Comparison of ENCODE assay signal across 9 mouse cellular contexts in the genomic region with DNA sequence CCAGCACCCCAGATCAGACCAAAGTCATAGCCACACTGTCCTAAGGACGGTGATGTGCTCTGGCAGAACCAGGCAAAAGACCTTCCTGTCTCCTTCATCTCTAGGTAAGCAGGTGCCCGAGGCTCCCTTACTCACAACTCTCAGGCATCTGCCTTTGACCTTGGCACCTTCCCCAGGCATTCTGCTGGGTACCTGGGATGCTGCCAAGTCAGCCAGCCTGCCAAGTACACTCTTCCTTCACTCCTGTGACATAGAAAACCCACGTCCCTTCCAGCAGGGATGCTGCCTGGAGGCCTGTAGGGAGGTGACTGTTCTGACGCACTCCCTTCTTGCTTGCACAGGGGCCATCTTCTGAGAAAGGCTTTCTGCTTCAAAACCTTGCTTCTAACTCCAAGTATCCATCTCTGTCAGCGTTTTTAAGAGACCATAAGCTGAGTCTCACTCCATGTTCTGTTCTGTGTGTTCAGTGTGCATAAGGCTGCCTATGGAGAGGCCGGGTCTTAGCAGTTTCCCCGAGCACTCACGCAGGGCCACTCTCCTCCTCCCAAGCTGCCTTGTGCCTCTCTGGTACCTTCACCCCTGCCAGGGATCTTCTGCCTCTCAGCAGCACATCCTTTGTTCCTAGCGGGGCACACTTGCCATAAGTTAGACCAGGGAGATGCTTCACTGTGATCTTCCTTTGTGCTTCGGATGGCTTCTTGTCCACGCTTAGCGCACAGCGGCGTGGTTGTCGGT. TPM values are rescaled to one million over a fixed set of nuclear protein-coding genes. Genes with fewer than 3 reads are reported as not detected.
DNase-seq lines count a peak whose midpoint lies in the region; ATAC-seq and TF ChIP-seq lines count a peak whose summit lies in the region.
"Had no signal": no experiment of that assay in that cellular context is flagged by ENCODE, and none has a peak within 500 bp of the region (broad histone marks: within the 10 kb centered on the region; RNA-seq: fewer than 3 reads in every experiment).

No protein-coding gene starts in this region.

- no peak for TF ChIP-seq CTCF in hindbrain, postnatal 0 days (IDR thresholded peaks at IDR 0.05; ENCODE audit: low read depth)

- no peak overlapping the region for H3K4me2 ChIP-seq in hindbrain, postnatal 0 days (ENCODE audit: low read depth, low read length)
- H3K4me2 ChIP-seq in neural tube, embryonic 15.5 days = no peak overlapping the region
- no peak overlapping the region for H3K4me2 ChIP-seq in liver, embryonic 11.5 days

- H3K4me3 ChIP-seq in hindbrain, postnatal 0 days (ENCODE audit: low read length) = no peak overlapping the region
- H3K4me3 ChIP-seq in neural tube, embryonic 15.5 days (replicated peaks) = no peak overlapping the region
- no peak overlapping the region for H3K4me3 ChIP-seq in liver, embryonic 11.5 days (ENCODE audit: low read depth, low read length)

- peaks cover 6% of the 10 kb centered on the region; the same call in 1 of the 2 replicates for H3K4me1 ChIP-seq in hindbrain, postnatal 0 days (ENCODE audit: insufficient read depth, low read length)
- H3K4me1 ChIP-seq in neural tube, embryonic 15.5 days = peaks cover 19% of the 10 kb centered on the region
- H3K4me1 ChIP-seq in liver, embryonic 11.5 days (replicated peaks; ENCODE audit: control insufficient read depth, insufficient read depth, low read length) = no peaks in the 10 kb centered on the region

- no peaks in the 10 kb centered on the region for H3K9me3 ChIP-seq in hindbrain, postnatal 0 days (ENCODE audit: low read length)
- no peaks in the 10 kb centered on the region for H3K9me3 ChIP-seq in neural tube, embryonic 15.5 days (replicated peaks)
- no peaks in the 10 kb centered on the region for H3K9me3 ChIP-seq in liver, embryonic 11.5 days (ENCODE audit: control insufficient read depth, low read length)

- H3K36me3 ChIP-seq in hindbrain, postnatal 0 days (ENCODE audit: insufficient read depth, low read length) = no peaks in the 10 kb centered on the region
- H3K36me3 ChIP-seq in neural tube, embryonic 15.5 days = no peaks in the 10 kb centered on the region
- no peaks in the 10 kb centered on the region for H3K36me3 ChIP-seq in liver, embryonic 11.5 days (ENCODE audit: control insufficient read depth, insufficient read depth, low read length)

- DNase-seq in retina, postnatal 1 day = peak; percentile 31
- no peak for DNase-seq in retina, embryonic 14.5 days (ENCODE audit: low spot score)
- DNase-seq in cerebellum, adult 9-10 months = peak; percentile 87
- DNase-seq in hindbrain, postnatal 0 days (ENCODE audit: low spot score) = peak; percentile 67
- no peak for DNase-seq in thymus, adult 18-20 months
- DNase-seq in layer of hippocampus, postnatal 36 days = no peak
- no peak for DNase-seq in liver, embryonic 11.5 days (ENCODE audit: low spot score)

- no peak overlapping the region; the same call in 1 of the 2 replicates for H3K9ac ChIP-seq in hindbrain, postnatal 0 days (replicated peaks; ENCODE audit: low read length)
- no peak overlapping the region for H3K9ac ChIP-seq in neural tube, embryonic 15.5 days (replicated peaks)
- H3K9ac ChIP-seq in liver, embryonic 11.5 days (ENCODE audit: low read depth, low read length) = no peak overlapping the region

- peak overlapping the region; percentile 62 for H3K27ac ChIP-seq in hindbrain, postnatal 0 days
- H3K27ac ChIP-seq in neural tube, embryonic 15.5 days (replicated peaks) = peak overlapping the region; percentile 69
- no peak overlapping the region for H3K27ac ChIP-seq in liver, embryonic 11.5 days (ENCODE audit: low read depth, low read length)

- no peaks in the 10 kb centered on the region for H3K27me3 ChIP-seq in hindbrain, postnatal 0 days (ENCODE audit: insufficient read depth, low read length)
- H3K27me3 ChIP-seq in neural tube, embryonic 15.5 days (replicated peaks) = no peaks in the 10 kb centered on the region
- no peaks in the 10 kb centered on the region for H3K27me3 ChIP-seq in liver, embryonic 11.5 days (replicated peaks; ENCODE audit: control insufficient read depth, insufficient read depth, low read length)

- peak; percentile 57 for ATAC-seq in hindbrain, postnatal 0 days
- peak; percentile 61; the same call in 1 of the 2 replicates for ATAC-seq in neural tube, embryonic 15.5 days (ENCODE audit: low FRiP score)
- ATAC-seq in liver, embryonic 11.5 days (replicated peaks; ENCODE audit: low FRiP score) = no peak

- WGBS in hindbrain, postnatal 0 days = 25% methylated on average over 15 of the region's 15 CpGs
- WGBS in neural tube, embryonic 15.5 days = 68% methylated on average over 15 of the region's 15 CpGs
- 78% methylated on average over 15 of the region's 15 CpGs for WGBS in liver, embryonic 11.5 days

RNA-seq across cellular contexts. Expression of a gene that starts 28.0 kb away (rescaled TPM):
- total RNA-seq in hindbrain, postnatal 0 days (2014; rRNA removed) = 336 and 437 TPM in 2 replicates
- 1,178 and 1,201 TPM in 2 replicates for polyA plus RNA-seq in hindbrain, postnatal 0 days (2015; fragmentation: Nextera tagmentation; extraction: Ambion mirVana)
- polyA plus RNA-seq in neural tube, embryonic 15.5 days (2015; fragmentation: Nextera tagmentation; extraction: Ambion mirVana) = 1,001 and 1,078 TPM in 2 replicates
- 100 to 1,000 TPM; 568 to 629 TPM for total RNA-seq in layer of hippocampus, postnatal 36 days (2021)
- polyA plus RNA-seq in liver, embryonic 11.5 days (2014; fragmentation: Nextera tagmentation; extraction: Ambion mirVana) = 1,988 and 2,199 TPM in 2 replicates

RNA-seq across cellular contexts. Expression of a gene that starts 38.7 kb away (rescaled TPM):
- total RNA-seq in hindbrain, postnatal 0 days (2014; rRNA removed) = not detected in 2 replicates
- polyA plus RNA-seq in hindbrain, postnatal 0 days (2015; fragmentation: Nextera tagmentation; extraction: Ambion mirVana) = not detected in 2 replicates
- polyA plus RNA-seq in neural tube, embryonic 15.5 days (2015; fragmentation: Nextera tagmentation; extraction: Ambion mirVana) = not detected in 2 replicates
- total RNA-seq in layer of hippocampus, postnatal 36 days (2021) = not detected
- not detected in 2 replicates for polyA plus RNA-seq in liver, embryonic 11.5 days (2014; fragmentation: Nextera tagmentation; extraction: Ambion mirVana)
- total RNA-seq: hematopoietic stem cell, adult 5-6 weeks had no signal

Comparison
In these comparisons a context has a peak if more than half of its experiments do, and no peak if none do; other contexts are left out.
1. DNase-seq: peak in retina, postnatal 1 day (single experiment), cerebellum, adult 9-10 months (single experiment) and hindbrain, postnatal 0 days (single experiment); none in retina, embryonic 14.5 days (single experiment), thymus, adult 18-20 months (0 of 2), layer of hippocampus, postnatal 36 days (0 of 2) and liver, embryonic 11.5 days (single experiment).